Mouse (Mus musculus): ENCODE results near the gene Ddit4l. TPM values are rescaled to one million over a fixed set of nuclear protein-coding genes. Genes with fewer than 3 reads are reported as not detected.
A peak's percentile ranks its signal among the peaks of the same experiment; 100 is the strongest.

Gene Ddit4l
- polyA plus RNA-seq, 1 experiment = 4.5 TPM

DNA sequence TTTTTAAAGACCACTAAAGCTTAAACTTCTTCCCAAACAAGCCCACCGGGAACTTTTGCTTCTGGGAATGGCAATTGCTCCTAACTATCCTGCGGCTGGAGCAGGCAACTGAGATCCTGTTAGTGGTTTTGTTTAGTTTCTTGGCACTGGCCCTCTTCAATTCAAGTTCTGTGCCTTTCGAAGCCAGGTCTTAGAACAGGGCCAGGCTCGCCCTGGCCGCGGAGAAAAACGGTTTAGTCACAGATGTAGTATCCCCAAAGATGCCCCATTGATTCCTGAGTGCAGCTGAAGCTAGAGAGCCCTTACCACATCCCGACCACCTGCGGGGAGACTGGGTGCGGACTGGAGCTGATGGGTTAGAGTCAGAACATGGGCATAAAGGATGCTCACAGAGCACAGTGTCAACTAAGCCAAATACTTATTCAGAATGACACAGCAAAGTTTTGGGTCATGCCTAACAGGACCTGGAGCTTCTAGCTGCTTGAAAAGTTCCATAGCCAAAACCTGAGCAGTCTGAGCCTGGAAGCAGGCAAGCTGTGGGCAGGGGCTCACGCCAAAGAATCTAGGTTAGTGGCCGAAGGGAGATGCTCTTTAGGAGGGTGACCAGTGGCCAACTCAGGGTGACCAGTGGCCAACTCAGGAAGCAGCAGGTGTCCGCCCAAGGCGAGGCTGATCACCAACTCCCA, 1.6 kb downstream of the Ddit4l start:
- peak; percentile 38 for DNase-seq (ENCODE audit: low read depth)

DNA sequence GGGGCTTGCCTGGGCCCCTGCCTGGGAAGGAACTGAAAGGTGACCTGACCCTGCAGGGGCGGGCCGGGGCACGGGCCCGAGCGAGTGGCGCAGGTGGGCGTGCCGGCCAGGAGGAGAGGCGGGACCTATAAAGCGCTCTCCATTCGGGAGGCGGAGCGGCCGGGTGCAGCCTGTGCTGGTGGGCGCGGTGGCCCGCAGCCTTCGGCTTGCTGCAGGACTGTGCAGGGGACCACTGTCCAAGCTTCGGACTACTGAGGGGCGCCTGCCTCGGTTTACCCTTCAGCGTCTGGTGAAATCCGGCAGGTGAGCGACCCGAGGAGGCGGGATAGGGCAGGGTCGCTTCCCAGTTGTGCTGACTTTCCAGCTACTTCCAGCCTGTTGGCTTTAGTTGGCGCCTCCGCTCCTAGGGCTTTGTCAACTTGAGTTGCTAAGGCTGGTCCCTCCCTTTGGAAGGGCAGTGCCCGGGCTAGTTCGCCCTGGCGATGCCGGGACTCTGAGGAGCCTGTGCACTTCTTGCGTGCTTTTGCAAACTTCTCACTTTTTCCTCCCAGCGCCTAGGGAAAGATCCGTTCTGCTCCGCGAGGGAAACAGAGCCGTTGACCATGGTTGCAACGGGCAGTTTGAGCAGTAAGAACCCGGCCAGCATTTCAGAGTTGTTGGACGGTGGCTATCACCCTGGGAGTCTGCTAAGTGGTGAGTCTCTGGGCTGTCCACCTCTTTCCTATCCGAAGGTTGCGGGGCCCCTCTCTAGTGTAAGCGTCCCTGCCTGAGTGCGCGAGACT, 2.4 kb downstream of the Ddit4l start:
- DNase-seq (ENCODE audit: low read depth) = peak; percentile 75
- TF ChIP-seq CTCF (IDR thresholded peaks at IDR 0.05; ENCODE audit: borderline replicate concordance, extremely low read depth, insufficient read depth, insufficient read length) = no peak
- 0 out of 2 replicates have a peak, but pooled peaks have one; percentile 26 for TF ChIP-seq POLR2A (IDR thresholded peaks at IDR 0.05; ENCODE audit: borderline replicate concordance, extremely low read depth, insufficient read depth, insufficient read length, poor library complexity, severe bottlenecking)

More for the DNA sequence above, 1.6 kb downstream of the Ddit4l start:
- no peak for TF ChIP-seq POLR2A (IDR thresholded peaks at IDR 0.05; ENCODE audit: borderline replicate concordance, extremely low read depth, insufficient read depth, insufficient read length, poor library complexity, severe bottlenecking)
- no peak for TF ChIP-seq CTCF (IDR thresholded peaks at IDR 0.05; ENCODE audit: borderline replicate concordance, extremely low read depth, insufficient read depth, insufficient read length)

DNA sequence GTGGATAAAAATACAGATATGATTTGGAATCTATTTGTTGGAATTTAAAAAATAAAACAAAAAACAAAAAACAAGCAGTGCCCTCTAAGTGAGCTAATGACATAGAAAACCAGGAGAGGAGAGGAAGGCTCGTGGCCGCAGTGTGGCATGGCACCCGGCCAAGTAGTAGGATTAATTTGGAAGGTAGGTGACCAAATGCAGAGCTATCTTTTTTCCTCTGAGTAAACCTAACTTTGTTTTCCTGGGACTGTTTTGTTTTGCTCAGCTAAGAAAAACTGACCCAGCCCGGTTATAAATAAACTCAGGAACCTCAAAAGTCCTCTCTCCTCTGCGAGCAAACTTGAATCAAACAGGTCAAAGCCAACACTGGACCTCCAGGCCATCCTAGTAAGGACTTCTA, 3.6 kb downstream of the Ddit4l start:
- no peak for DNase-seq (ENCODE audit: low read depth)
- TF ChIP-seq CTCF (IDR thresholded peaks at IDR 0.05; ENCODE audit: borderline replicate concordance, extremely low read depth, insufficient read depth, insufficient read length) = no peak
- TF ChIP-seq POLR2A (IDR thresholded peaks at IDR 0.05; ENCODE audit: borderline replicate concordance, extremely low read depth, insufficient read depth, insufficient read length, poor library complexity, severe bottlenecking) = no peak

DNA sequence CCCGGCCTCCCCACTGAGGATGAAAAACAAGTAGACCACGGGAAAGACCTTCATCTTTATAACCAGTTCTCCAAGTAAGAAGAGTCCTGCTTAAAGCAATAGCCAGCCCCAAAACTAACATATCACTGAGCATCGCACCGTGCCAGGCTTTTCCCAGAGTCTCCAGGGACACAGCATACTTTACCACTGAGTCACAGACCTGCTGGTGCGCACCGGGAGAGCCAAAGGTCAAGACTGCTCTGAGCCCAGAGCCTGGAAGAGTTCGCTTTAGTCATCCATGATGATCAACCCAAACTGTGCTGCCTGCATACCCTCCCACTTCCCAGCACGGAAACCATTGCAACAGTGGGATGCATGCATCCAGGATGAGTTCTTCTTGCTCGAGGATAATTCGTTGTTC, 12.3 kb downstream of the Ddit4l start:
- TF ChIP-seq POLR2A (IDR thresholded peaks at IDR 0.05; ENCODE audit: borderline replicate concordance, extremely low read depth, insufficient read depth, insufficient read length, poor library complexity, severe bottlenecking) = no peak
- TF ChIP-seq CTCF (IDR thresholded peaks at IDR 0.05; ENCODE audit: borderline replicate concordance, extremely low read depth, insufficient read depth, insufficient read length) = no peak

DNA sequence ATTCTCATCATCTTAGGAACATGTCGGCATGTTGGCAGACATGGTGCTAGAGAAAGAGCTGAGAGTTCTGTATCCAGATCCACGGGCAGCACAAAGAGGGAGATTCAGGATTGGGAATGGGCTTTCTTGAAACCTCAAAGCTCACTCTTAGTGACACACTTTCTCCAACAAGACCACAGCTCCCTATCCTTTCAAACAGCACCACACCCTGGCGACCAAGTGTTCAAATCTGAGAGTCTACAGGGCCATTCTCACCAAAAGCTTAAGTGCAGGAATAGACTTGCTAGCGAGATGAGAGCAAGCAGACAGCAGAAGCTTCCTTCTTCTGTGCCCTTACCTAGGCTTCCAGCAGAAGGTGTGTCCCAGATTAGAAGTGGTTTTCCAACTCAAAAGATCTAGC, 15.2 kb downstream of the Ddit4l start:
- TF ChIP-seq CTCF (IDR thresholded peaks at IDR 0.05; ENCODE audit: borderline replicate concordance, extremely low read depth, insufficient read depth, insufficient read length) = no peak
- TF ChIP-seq POLR2A (IDR thresholded peaks at IDR 0.05; ENCODE audit: borderline replicate concordance, extremely low read depth, insufficient read depth, insufficient read length, poor library complexity, severe bottlenecking) = no peak
- DNase-seq (ENCODE audit: low read depth) = no peak

More for the DNA sequence above, 12.3 kb downstream of the Ddit4l start:
- no peak for DNase-seq (ENCODE audit: low read depth)

DNA sequence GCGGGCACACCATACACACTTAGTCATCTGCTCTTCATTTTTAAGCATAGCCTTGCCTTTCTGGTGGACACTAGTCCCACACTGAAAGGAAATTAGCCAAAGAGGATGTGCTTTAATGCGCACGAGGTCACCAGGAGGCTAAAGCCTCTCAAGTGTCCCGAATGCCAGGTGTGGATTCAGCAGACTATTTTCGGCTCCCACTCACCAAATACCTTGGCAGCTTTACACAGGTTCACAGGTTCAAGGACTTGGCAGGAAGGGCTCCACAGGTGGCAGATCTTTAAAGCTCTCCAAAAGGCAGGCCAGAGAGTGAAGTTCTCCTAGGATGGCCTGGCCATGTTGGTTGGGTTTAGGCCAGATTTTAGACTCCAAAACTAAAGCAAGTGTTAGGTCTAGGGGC, 19.8 kb downstream of the Ddit4l start:
- TF ChIP-seq CTCF (IDR thresholded peaks at IDR 0.05; ENCODE audit: borderline replicate concordance, extremely low read depth, insufficient read depth, insufficient read length) = no peak
- TF ChIP-seq POLR2A (IDR thresholded peaks at IDR 0.05; ENCODE audit: borderline replicate concordance, extremely low read depth, insufficient read depth, insufficient read length, poor library complexity, severe bottlenecking) = no peak
- no peak for DNase-seq (ENCODE audit: low read depth)

DNA sequence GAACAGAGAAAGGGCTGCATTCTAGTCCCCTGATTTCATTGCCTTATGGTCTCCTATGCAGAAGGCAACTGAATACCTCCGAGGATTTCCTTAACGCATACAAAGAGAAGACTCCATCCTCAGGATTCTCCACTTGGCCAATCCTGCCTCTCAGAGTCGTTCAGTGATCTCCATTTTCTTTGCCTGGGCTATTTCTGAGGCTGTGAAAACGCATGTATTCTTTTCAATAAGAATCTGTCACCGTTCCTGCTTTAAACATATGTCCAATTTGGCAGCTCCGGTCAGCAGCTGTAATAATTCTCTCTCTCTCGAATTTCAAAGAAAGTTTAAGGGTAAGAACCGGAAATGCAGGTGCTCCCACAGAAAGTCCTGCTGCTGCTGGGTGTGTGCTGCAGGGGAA, 20.7 kb downstream of the Ddit4l start:
- TF ChIP-seq CTCF (IDR thresholded peaks at IDR 0.05; ENCODE audit: borderline replicate concordance, extremely low read depth, insufficient read depth, insufficient read length) (no peak), POLR2A (IDR thresholded peaks at IDR 0.05; ENCODE audit: borderline replicate concordance, extremely low read depth, insufficient read depth, insufficient read length, poor library complexity, severe bottlenecking) (no peak)
- DNase-seq (ENCODE audit: low read depth) = peak; percentile 39

DNA sequence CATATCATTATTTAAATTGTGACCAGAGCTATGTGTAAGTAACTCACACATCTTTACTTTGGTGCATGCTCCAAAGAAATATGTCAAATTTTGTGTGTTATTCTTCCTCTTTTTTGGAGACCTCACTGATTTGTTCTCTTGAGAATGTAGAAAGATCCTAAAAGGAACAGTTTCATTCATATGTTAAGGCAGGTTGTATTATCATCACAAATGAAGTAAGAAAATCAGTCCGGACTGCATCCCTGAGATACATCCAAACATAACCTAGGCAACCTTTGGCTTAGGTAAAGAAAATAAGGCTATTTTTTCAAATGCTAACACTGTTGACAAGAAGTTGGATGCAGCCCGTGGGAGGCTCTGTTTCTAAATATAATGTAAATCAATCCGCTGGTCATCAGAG, 21.2 kb downstream of the Ddit4l start:
- TF ChIP-seq POLR2A (IDR thresholded peaks at IDR 0.05; ENCODE audit: borderline replicate concordance, extremely low read depth, insufficient read depth, insufficient read length, poor library complexity, severe bottlenecking) = no peak
- no peak for TF ChIP-seq CTCF (IDR thresholded peaks at IDR 0.05; ENCODE audit: borderline replicate concordance, extremely low read depth, insufficient read depth, insufficient read length)
- DNase-seq (ENCODE audit: low read depth) = no peak

DNA sequence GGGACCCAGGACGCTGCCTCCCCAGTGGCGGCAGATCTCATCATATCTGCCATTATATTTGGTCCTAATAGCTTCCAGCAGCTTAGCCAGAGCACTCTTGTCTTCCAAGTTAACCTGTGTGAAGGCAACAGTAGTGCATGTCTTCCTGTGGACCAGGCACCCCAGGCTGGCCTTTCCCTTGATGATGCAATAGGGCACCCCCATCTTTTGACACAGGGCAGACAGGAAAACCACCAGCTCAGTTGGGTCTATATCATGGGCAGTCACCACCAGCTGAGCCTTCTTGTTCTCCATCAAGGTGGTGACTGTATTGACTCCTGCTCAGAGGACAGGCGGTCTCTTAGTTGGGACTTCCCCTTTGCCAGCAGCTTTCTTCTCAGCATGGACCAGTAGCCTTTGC, 22.7 kb downstream of the Ddit4l start:
- TF ChIP-seq POLR2A (IDR thresholded peaks at IDR 0.05; ENCODE audit: borderline replicate concordance, extremely low read depth, insufficient read depth, insufficient read length, poor library complexity, severe bottlenecking) (no peak), CTCF (IDR thresholded peaks at IDR 0.05; ENCODE audit: borderline replicate concordance, extremely low read depth, insufficient read depth, insufficient read length) (no peak)
- no peak for DNase-seq (ENCODE audit: low read depth)

DNA sequence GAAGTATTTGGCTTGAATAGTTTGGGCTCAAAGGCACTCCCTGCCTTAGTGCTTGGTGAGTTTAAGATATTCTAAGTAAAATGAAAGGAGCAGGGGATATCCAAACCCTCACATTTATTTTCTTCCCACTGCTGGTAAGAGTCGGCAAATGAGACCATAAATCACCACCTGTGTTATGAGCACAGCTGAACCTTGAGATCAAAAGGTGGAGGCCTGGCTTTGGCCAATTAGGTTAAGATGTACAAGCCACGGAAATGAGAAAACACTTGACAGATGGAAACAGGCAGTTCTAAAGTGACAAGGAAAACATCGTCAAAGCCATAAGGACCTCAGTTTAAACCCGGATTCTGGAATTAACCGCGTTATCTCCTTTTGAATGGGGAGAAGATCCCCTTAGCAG, 23.5 kb downstream of the Ddit4l start:
- TF ChIP-seq POLR2A (IDR thresholded peaks at IDR 0.05; ENCODE audit: borderline replicate concordance, extremely low read depth, insufficient read depth, insufficient read length, poor library complexity, severe bottlenecking) = no peak
- no peak for TF ChIP-seq CTCF (IDR thresholded peaks at IDR 0.05; ENCODE audit: borderline replicate concordance, extremely low read depth, insufficient read depth, insufficient read length)
- DNase-seq (ENCODE audit: low read depth) = no peak

DNA sequence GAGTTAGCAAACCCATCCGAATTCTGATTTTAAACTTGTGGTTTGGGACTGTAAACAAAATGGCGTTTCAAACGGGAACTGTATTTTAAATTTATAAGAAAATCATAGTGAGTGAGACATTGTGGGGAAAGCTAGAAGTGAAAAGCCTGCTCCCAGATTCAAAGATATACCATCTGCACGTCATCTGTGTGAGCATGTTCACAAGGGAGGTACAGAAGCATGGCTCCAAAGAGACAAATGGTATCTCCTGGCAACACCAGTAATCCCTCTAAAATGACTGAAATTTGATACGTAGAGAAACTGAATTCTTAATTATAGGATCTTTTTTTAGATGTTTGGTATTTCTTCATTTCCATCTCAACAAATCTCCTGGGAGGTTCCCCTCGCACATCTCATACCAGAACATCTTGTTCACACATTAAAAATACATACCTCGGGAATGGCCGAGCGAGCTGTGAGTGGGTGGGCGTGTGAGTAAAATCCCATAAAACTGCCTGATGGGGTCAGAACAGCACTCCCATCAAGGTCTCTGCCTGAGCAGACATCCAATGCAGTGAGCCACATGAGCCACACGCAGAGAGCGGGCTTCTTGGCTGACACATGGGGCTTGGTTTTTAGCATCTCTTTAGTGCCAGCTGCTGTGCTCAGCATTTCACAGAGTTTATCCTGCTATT, 26.2 kb downstream of the Ddit4l start:
- TF ChIP-seq CTCF (IDR thresholded peaks at IDR 0.05; ENCODE audit: borderline replicate concordance, extremely low read depth, insufficient read depth, insufficient read length) (no peak), POLR2A (IDR thresholded peaks at IDR 0.05; ENCODE audit: borderline replicate concordance, extremely low read depth, insufficient read depth, insufficient read length, poor library complexity, severe bottlenecking) (no peak)

More for the DNA sequence above, 26.2 kb downstream of the Ddit4l start:
- peak; percentile 76 for DNase-seq (ENCODE audit: low read depth)
